Mouse (Mus musculus) 3T3-L1 (cell line): Measurements from ENCODE around the gene Gm960.

ENCODE experiments used
- DNase-seq: peaks from one replicate; pipeline ENCODE4 v3.0.0-alpha.2; 2015; ENCODE audit warnings: low read depth, low spot score

Gene Gm960

DNA sequence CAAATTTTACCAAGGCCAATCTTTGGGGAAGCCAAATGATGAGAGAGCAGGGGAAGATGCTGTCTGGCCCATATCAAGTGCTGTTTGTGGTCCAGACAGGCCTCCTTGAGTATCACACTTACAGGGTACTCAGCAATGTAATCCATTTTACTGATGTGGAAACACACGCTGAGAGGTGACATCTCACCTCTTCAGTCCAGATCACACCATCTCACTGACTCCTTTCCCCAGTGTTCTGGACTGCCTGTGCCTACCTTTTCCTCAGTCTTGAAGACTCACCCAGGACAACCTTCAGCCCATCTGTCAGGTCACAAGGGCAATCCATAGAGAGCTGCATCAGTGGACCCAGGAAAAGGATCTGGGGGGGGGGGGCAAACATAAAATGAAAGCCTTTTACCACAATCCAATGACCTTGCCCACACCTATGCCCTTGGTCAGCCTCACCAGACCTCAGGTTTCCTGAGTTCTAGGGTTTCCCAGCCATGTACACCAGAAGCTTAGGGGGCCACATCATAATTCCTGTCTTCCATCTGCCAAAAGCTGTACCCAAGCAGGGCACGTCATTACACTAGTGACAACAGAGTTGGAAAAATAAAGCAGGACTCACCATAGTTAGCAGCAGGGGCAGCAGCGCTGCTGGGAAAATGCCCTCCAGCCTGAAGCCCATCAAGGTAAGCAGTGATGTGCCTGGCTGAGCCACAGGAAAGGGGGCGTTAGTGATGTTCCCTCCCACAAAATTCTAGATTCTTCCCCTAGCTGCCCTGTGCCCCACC lies 73.9 kb downstream of the Gm960 start:
- no peak for DNase-seq

- DNase-seq, result no peak
These were observed 74.5 kb downstream of the Gm960 start for GRCm38 (mm10) chr19:4624006-4624405.

DNA sequence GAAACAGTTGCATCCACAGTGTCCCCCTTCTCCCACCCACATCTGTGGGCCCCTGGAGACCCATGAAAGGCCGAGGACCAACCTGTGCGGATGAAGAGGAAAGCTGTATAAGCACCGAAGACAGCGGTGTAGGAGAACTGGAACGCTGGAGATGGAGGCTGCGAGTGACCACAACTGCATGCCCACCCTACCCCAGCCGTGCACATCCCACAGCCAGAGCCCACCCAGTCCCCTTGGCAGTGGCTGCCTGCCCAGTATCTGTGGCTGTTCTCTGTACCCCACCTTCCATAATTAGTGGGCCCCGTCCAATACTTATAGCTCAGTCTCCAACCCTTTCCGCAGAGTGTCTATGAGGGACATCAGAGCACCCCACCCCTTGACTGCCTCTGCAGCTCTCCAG lies 75.0 kb downstream of the Gm960 start:
- DNase-seq, result no peak

DNA sequence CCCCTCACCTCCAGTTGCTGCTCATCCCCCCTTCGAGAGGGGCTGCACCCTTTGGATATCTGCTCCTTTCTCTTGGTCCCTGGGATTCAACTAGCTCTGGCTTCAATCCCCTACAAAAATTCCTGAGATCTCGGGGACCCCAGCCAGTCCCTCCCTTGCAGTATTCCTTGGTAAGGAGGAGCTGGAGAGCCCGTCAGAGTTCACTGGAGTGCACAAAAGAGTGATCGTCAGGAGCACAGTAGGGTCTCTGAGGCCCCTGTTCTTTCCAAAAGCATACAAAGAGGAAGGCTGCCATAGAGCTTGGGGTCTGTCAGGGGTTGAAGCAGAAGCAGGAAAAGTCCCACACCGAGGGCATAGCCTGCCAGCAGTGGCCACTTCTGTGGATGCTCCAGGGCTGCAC lies 75.7 kb downstream of the Gm960 start:
- no peak for DNase-seq

DNA sequence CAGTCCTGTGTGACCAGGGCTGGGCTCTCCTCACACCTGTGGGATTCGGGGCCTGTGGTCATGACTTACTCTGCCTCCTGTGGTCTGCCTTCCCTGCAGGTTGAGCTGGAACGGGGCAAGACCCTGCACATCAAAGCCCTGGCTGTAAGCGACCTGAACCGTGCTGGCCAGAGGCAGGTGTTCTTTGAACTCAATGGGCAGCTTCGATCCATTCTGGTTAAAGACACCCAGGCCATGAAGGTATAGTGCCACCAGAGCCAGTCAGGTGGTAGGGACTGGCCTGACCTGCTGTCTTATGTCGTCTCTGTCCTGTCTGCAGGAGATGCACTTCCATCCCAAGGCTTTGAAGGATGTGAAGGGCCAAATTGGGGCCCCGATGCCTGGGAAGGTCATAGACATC lies 77.7 kb downstream of the Gm960 start:
- DNase-seq, result no peak

- no peak for DNase-seq
These were observed 79.0 kb downstream of the Gm960 start for GRCm38 (mm10) chr19:4619461-4619860.

GRCm38 (mm10) chr19:4618183-4618582 lies 80.3 kb downstream of the Gm960 start:
- DNase-seq, result no peak

- DNase-seq, result no peak
These were observed 81.9 kb downstream of the Gm960 start for GRCm38 (mm10) chr19:4616546-4616945.

- DNase-seq, result peak; percentile 96
These were observed 83.0 kb downstream of the Gm960 start, which contains the start of gene Lrfn4 for GRCm38 (mm10) chr19:4615151-4616093. Gene Lrfn4, minus strand, starts transcription at chr19:4615667.

DNA sequence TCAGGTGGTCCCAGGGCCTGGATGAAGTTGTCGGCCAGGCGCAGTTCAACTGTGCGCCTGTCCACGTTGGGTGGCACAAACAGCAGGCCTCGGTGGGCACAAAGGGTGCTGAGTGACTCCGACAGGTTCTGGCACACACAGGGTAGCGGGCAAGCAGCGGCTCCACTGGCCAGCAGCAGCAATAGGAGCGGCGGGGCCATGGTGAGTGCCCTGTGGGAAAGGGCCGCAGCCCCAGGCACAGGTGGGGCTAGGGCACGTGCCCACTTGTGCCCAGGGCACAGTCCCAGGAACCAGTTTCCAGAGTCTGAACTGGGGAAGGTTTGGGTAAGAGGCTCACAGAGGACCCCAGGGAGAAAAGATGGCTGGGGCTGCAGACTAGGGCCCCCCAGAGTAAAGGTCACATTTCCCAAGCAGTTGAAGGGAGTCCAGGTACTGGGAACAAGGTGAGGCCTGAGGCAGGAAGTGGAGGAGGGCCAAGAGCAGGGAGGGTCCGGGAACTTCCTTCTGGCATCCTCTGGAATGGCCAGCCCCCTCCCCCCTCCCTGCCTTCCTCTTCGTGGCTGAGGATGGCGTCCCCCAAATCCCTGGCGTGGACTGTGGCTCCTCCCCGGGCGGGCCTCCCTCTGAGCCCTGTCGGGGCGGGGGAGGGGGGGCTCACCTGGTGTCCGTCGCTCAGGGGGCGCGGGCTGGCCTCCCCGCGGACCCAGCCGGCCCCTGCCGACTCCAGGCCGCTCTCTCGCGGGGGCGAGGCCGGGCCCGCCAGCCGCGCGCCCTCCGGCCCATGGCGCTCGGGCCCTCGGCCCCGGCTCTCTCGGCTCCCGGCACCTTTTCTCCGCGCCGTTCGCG lies 83.9 kb downstream of the Gm960 start:
- peak; percentile 34 for DNase-seq

GRCm38 (mm10) chr19:4613464-4614304 lies 84.8 kb downstream of the Gm960 start:
- DNase-seq, result no peak

DNA sequence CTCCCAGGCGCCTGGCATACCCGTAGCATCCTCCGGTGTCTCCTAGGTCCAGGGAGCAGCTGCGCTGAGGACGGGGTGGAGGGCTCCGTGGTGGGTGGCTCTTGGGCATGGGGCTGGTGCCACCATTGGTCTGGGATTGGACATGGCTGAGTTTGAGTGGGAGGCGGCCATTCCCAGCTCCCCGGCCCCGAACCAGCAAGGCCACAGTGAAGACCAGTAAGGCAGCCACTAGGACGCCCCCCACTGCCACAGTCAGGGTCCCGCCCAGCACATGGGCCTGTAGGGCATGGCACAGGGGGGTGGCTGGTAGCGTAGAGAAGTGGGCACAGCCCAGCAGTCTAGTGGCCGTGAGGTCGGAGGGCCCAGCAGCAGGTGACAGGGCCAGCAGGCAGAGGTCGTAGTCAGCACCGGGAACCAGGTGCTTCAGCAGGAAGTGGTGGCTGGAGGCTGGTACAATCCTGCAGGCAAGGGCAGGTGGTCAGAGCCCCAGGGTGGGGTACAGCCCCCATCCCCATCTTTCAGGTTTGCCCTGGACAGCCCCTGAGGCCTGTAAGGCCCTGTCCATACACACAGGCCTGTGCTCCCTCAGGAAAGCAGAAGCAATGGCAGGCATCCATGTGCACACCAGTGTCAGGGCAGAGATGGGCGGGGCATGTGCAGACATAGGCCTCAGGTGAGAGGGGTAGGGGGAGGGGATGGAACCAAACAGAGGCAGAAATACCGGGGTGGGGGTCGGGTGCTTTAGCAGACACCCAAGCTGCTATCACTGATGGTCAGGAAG lies 86.1 kb downstream of the Gm960 start:
- DNase-seq, result no peak

- no peak for DNase-seq
These were observed 88.4 kb downstream of the Gm960 start for GRCm38 (mm10) chr19:4610109-4610508.

GRCm38 (mm10) chr19:4608511-4608910 lies 90.0 kb downstream of the Gm960 start:
- no peak for DNase-seq

- DNase-seq, result no peak
These were observed 91.1 kb downstream of the Gm960 start for GRCm38 (mm10) chr19:4607406-4607805.

- DNase-seq, result no peak
These were observed 92.8 kb downstream of the Gm960 start for GRCm38 (mm10) chr19:4605654-4606053.

DNA sequence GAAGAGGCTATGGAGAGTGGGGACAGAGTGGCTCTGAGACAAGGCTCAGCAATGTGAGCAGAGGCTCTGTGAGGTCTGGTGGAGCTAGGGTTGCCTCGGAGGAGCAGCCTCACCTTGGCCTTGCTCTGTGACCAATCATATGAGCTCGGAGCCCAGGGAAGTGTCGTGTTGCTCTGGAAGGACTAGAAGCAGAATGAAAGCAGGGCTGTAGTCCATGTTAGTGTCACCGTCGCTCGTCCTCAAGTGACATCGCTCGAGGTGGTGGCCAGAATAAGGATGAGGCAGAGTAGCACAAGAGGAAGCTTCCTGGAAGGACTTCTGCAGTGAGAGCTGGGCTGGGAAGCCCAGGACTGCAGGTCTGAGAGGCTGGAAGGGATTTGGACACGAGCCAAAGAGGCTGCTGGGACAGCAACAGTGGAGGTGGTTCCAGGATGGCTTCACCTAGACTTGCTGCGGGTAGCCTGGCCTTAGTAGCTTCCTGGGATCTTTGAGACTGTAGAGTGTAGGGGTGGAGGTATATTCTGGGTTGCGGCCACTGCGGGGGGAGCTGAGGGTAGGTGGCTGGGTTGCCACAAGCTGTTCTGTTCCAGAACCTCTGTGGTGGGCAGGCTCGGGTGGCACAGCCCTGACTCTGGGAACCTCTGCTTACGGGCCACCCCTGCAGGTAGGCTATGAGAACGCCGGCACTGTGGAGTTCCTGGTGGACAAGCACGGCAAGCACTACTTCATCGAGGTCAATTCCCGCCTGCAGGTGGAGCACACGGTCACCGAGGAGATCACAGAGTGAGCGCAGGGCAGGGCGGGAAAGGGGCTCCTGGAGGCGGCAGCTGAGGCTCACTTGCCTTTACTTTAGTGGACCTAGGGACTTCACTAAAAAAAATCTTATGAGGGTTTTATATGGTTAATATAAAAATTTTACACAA lies 94.4 kb downstream of the Gm960 start:
- no peak for DNase-seq

- DNase-seq, result no peak
These were observed 96.0 kb downstream of the Gm960 start for GRCm38 (mm10) chr19:4602459-4602858.

- no peak for DNase-seq
These were observed 102.4 kb downstream of the Gm960 start for GRCm38 (mm10) chr19:4596071-4596470.
